Mouse (Mus musculus) embryonic facial prominence, embryonic 14.5 days (tissue): ENCODE results near the gene Svip. TPM values are rescaled to one million over a fixed set of nuclear protein-coding genes. Genes with fewer than 3 reads are reported as not detected.

Experiments used
- ATAC-seq: fragments of 200-750 bp; cut with Nextera tagmentation; 2 replicates; pipeline ENCODE4 v1.8.0; 2017; ENCODE audit warnings: low read depth, moderate number of reproducible peaks, moderate TSS enrichment
- DNase-seq: peaks from one replicate; pipeline ENCODE4 v3.0.0-alpha.2; 2015; ENCODE audit warnings: low spot score
- H3K27ac ChIP-seq: fragments of 300-500 bp; sonication (generic); replicated peaks from 2 replicates; pipeline ENCODE4 v1.5.1; 2014; ENCODE audit warnings: low read depth, mild to moderate bottlenecking, low read length, moderate library complexity
- H3K27me3 ChIP-seq: fragments of 300-500 bp; sonication (generic); replicated peaks from 2 replicates; pipeline ENCODE4 v1.6.1; 2014; ENCODE audit warnings: low read length; ENCODE audit not compliant: control insufficient read depth, insufficient read depth
- H3K36me3 ChIP-seq: fragments of 300-500 bp; sonication (generic); 2 replicates; pipeline ENCODE4 v1.6.1; 2014; ENCODE audit warnings: low read length, mixed read lengths; ENCODE audit not compliant: control insufficient read depth, insufficient read depth
- H3K4me1 ChIP-seq: fragments of 300-500 bp; sonication (generic); 2 replicates; pipeline ENCODE4 v1.6.1; 2014; ENCODE audit warnings: antibody characterized with exemption, low read length; ENCODE audit not compliant: control insufficient read depth, insufficient read depth
- H3K4me2 ChIP-seq: fragments of 300-500 bp; sonication (generic); 2 replicates; pipeline ENCODE4 v1.6.1; 2014; ENCODE audit warnings: low read depth, mild to moderate bottlenecking, low read length, moderate library complexity, mixed read lengths
- H3K4me3 ChIP-seq: fragments of 300-500 bp; sonication (generic); 2 replicates; pipeline ENCODE4 v1.5.1; 2014; ENCODE audit warnings: low read depth, mild to moderate bottlenecking, low read length
- H3K9ac ChIP-seq: fragments of 300-500 bp; sonication (generic); 2 replicates; pipeline ENCODE4 v1.6.1; 2014; ENCODE audit warnings: low read depth, mild to moderate bottlenecking, low read length, moderate library complexity, mixed read lengths
- H3K9me3 ChIP-seq: fragments of 300-500 bp; sonication (generic); 2 replicates; pipeline ENCODE4 v1.6.1; 2016; ENCODE audit warnings: low read length; ENCODE audit not compliant: control insufficient read depth
- WGBS: fragments of 180-500 bp; shearing (Covaris S2); extraction: QIAGEN DNeasy Blood & Tissue Kit; methylation state at CpG from one replicate; pipeline ENCODE4 v1.1.7; 2014; 5-methylcytosine and 5-hydroxymethylcytosine counted together
- polyA plus RNA-seq: library from polyadenylated mRNA; unstranded; fragments of >200 nt; fragmentation: Nextera tagmentation; extraction: Ambion mirVana; gene quantifications from 2 replicates; pipeline ENCODE4 v1.2.1, GENCODE M21; 2014

The Svip gene
- polyA plus RNA-seq, 1 experiment from 2014 or later: 6.1 TPM

- 30% methylated on average over 6 of the region's 6 CpGs for WGBS
- ATAC-seq: no peak
- Histone ChIP-seq H3K4me2 (no peak overlapping the region), H3K36me3 (no peaks in the 10 kb centered on the region), H3K27ac (no peak overlapping the region), H3K4me1 (peaks cover 12% of the 10 kb centered on the region; the same call in 1 of the 2 replicates), H3K27me3 (no peaks in the 10 kb centered on the region), H3K9me3 (no peaks in the 10 kb centered on the region), H3K9ac (no peak overlapping the region), H3K4me3 (no peak overlapping the region)
- peak; percentile 82 for DNase-seq
Observed at GRCm38 (mm10) chr7:51972252-51972855, 33.5 kb downstream of the Svip start.

- H3K27me3 ChIP-seq: no peaks in the 10 kb centered on the region
- DNase-seq (peak; percentile 88), ATAC-seq (0 out of 2 replicates have a peak, but pooled peaks have one; percentile 7)
- H3K9me3 ChIP-seq: no peaks in the 10 kb centered on the region
- H3K9ac ChIP-seq: no peak overlapping the region
- H3K4me2 ChIP-seq: no peak overlapping the region
- H3K27ac ChIP-seq: no peak overlapping the region
- H3K36me3 ChIP-seq: no peaks in the 10 kb centered on the region
- no peak overlapping the region for H3K4me3 ChIP-seq
- peaks cover 12% of the 10 kb centered on the region; the same call in 1 of the 2 replicates for H3K4me1 ChIP-seq
Observed at GRCm38 (mm10) chr7:51969379-51969778, 36.4 kb downstream of the Svip start.

GRCm38 (mm10) chr7:51967581-51967980, 38.2 kb downstream of the Svip start:
- ATAC-seq: no peak
- no peaks in the 10 kb centered on the region for H3K36me3 ChIP-seq
- DNase-seq: no peak
- H3K4me2 ChIP-seq: no peak overlapping the region
- no peaks in the 10 kb centered on the region for H3K9me3 ChIP-seq
- no peak overlapping the region for H3K4me3 ChIP-seq
- no peak overlapping the region for H3K9ac ChIP-seq
- WGBS: 70% methylated on average over 4 of the region's 4 CpGs
- peaks cover 12% of the 10 kb centered on the region; the same call in 1 of the 2 replicates for H3K4me1 ChIP-seq
- H3K27me3 ChIP-seq: no peaks in the 10 kb centered on the region
- H3K27ac ChIP-seq: no peak overlapping the region

- Histone ChIP-seq H3K9ac (no peak overlapping the region), H3K4me1 (peaks cover 12% of the 10 kb centered on the region; the same call in 1 of the 2 replicates), H3K36me3 (no peaks in the 10 kb centered on the region), H3K4me2 (no peak overlapping the region), H3K27ac (no peak overlapping the region), H3K9me3 (no peaks in the 10 kb centered on the region), H3K4me3 (no peak overlapping the region), H3K27me3 (no peaks in the 10 kb centered on the region)
- DNase-seq (no peak), ATAC-seq (no peak)
- 88% methylated on average over 7 of the region's 7 CpGs for WGBS
Observed at GRCm38 (mm10) chr7:51964681-51965080, 41.1 kb downstream of the Svip start.

- no peaks in the 10 kb centered on the region for H3K27me3 ChIP-seq
- DNase-seq (no peak), ATAC-seq (no peak)
- no peak overlapping the region for H3K27ac ChIP-seq
- H3K36me3 ChIP-seq: no peaks in the 10 kb centered on the region
- no peak overlapping the region for H3K4me2 ChIP-seq
- H3K4me1 ChIP-seq: no peaks in the 10 kb centered on the region
- no peaks in the 10 kb centered on the region for H3K9me3 ChIP-seq
- 68% methylated on average over 10 of the region's 10 CpGs for WGBS
- no peak overlapping the region for H3K4me3 ChIP-seq
- H3K9ac ChIP-seq: no peak overlapping the region
Observed at GRCm38 (mm10) chr7:51962219-51962952, 43.4 kb downstream of the Svip start.

- DNase-seq (peak; percentile 42), ATAC-seq (no peak)
- H3K9ac ChIP-seq: no peak overlapping the region
- H3K4me1 ChIP-seq: no peaks in the 10 kb centered on the region
- no peaks in the 10 kb centered on the region for H3K27me3 ChIP-seq
- whole genome bisulfite sequencing: 53% methylated on average over 6 of the region's 6 CpGs
- no peak overlapping the region for H3K27ac ChIP-seq
- H3K9me3 ChIP-seq: no peaks in the 10 kb centered on the region
- no peaks in the 10 kb centered on the region for H3K36me3 ChIP-seq
- H3K4me3 ChIP-seq: no peak overlapping the region
- H3K4me2 ChIP-seq: no peak overlapping the region
Observed at GRCm38 (mm10) chr7:51960698-51961374, 45.0 kb downstream of the Svip start.

GRCm38 (mm10) chr7:51957766-51958165, 48.1 kb downstream of the Svip start:
- no peaks in the 10 kb centered on the region for H3K27me3 ChIP-seq
- no peak overlapping the region for H3K9ac ChIP-seq
- no peak overlapping the region for H3K27ac ChIP-seq
- H3K4me2 ChIP-seq: no peak overlapping the region
- DNase-seq (no peak), ATAC-seq (no peak)
- no peak overlapping the region for H3K4me3 ChIP-seq
- H3K4me1 ChIP-seq: no peaks in the 10 kb centered on the region
- no peaks in the 10 kb centered on the region for H3K36me3 ChIP-seq
- no peaks in the 10 kb centered on the region for H3K9me3 ChIP-seq

- peak; percentile 74 for ATAC-seq
- H3K27ac ChIP-seq: no peak overlapping the region
- no peaks in the 10 kb centered on the region for H3K4me1 ChIP-seq
- 54% methylated on average over 7 of the region's 9 CpGs for WGBS
- no peaks in the 10 kb centered on the region for H3K27me3 ChIP-seq
- no peak overlapping the region for H3K4me2 ChIP-seq
- DNase-seq: peak; percentile 18
- no peak overlapping the region for H3K9ac ChIP-seq
- no peaks in the 10 kb centered on the region for H3K36me3 ChIP-seq
- no peaks in the 10 kb centered on the region for H3K9me3 ChIP-seq
- no peak overlapping the region for H3K4me3 ChIP-seq
Observed at GRCm38 (mm10) chr7:51955424-51956041, 50.3 kb downstream of the Svip start.
